Mouse (Mus musculus) lung, embryonic 14.5 days (tissue): Measurements from ENCODE around the gene Ap1m1. TPM values are rescaled to one million over a fixed set of nuclear protein-coding genes. Genes with fewer than 3 reads are reported as not detected.

Experiments used
- ATAC-seq: fragments of 200-750 bp; cut with Nextera tagmentation; 2 replicates; pipeline ENCODE4 v1.8.0; 2017; ENCODE audit warnings: mild to moderate bottlenecking, moderate TSS enrichment, moderate library complexity; ENCODE audit not compliant: insufficient read depth
- DNase-seq: peaks from one replicate; pipeline ENCODE4 v3.0.0-alpha.2; 2015
- H3K27ac ChIP-seq: fragments of 300-500 bp; sonication (generic); 2 replicates; pipeline ENCODE4 v1.5.1; 2014; ENCODE audit warnings: low read depth, mild to moderate bottlenecking, moderate library complexity
- H3K27me3 ChIP-seq: fragments of 300-500 bp; sonication (generic); 2 replicates; pipeline ENCODE4 v1.6.1; 2014; ENCODE audit warnings: low read length, control low read depth; ENCODE audit not compliant: insufficient read depth
- H3K36me3 ChIP-seq: fragments of 300-500 bp; sonication (generic); 2 replicates; pipeline ENCODE4 v1.6.1; 2014; ENCODE audit warnings: control low read depth; ENCODE audit not compliant: insufficient read depth
- H3K4me1 ChIP-seq: fragments of 300-500 bp; sonication (generic); 2 replicates; pipeline ENCODE4 v1.6.1; 2014; ENCODE audit warnings: antibody characterized with exemption, control low read depth; ENCODE audit not compliant: insufficient read depth
- H3K4me2 ChIP-seq: fragments of 300-500 bp; sonication (generic); 2 replicates; pipeline ENCODE4 v1.6.1; 2014; ENCODE audit warnings: mild to moderate bottlenecking
- H3K4me3 ChIP-seq: fragments of 300-500 bp; sonication (generic); 2 replicates; pipeline ENCODE4 v1.5.1; 2014; ENCODE audit warnings: low read depth, low read length
- H3K9ac ChIP-seq: fragments of 300-500 bp; sonication (generic); 2 replicates; pipeline ENCODE4 v1.6.1; 2014
- H3K9me3 ChIP-seq: fragments of 300-500 bp; sonication (generic); 2 replicates; pipeline ENCODE4 v1.6.1; 2016; ENCODE audit warnings: low read depth, low read length, control low read depth
- CTCF ChIP-seq: IDR thresholded peaks from 2 replicates; pipeline ENCODE4 v1.5.1; 2016; ENCODE audit warnings: antibody characterized with exemption, low read depth
- WGBS: fragments of 180-500 bp; shearing (Covaris S2); extraction: QIAGEN DNeasy Blood & Tissue Kit; methylation state at CpG from one replicate; pipeline ENCODE4 v1.1.7; 2014; 5-methylcytosine and 5-hydroxymethylcytosine counted together
- polyA plus RNA-seq: library from polyadenylated mRNA; unstranded; fragments of >200 nt; fragmentation: Nextera tagmentation; extraction: Ambion mirVana; gene quantifications from 2 replicates; pipeline ENCODE4 v1.2.1, GENCODE M21; 2014

Ap1m1 gene
- polyA plus RNA-seq, 1 experiment from 2014 or later, result 104 TPM

DNA sequence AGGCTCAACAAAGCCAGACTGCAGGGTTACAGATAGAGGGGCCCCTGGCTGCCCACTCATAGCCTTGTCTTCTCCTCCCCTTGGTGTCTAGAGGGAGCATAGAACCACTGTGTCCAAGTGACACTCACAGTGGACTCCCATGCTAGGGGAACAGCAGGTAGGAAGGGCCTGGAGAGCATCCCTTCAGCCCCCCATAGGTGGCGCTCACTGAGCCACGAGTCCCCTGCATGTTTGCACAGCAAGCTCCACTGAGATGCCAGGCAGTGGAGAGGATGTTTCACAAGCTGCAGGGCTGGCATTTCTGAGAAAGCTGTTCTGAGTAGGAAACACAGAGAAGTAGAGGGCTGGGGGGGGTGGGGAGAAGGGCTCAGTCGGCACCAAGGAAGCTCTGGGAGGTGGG, 32.5 kb downstream of the Ap1m1 start:
- 22% methylated on average over 3 of the region's 3 CpGs for WGBS
- peak; percentile 76 for TF ChIP-seq CTCF
- no peak for ATAC-seq
- peak; percentile 80 for DNase-seq
- Histone ChIP-seq H3K27ac (no peak overlapping the region), H3K4me3 (no peak overlapping the region), H3K9ac (no peak overlapping the region), H3K4me2 (no peak overlapping the region), H3K36me3 (no peaks in the 10 kb centered on the region), H3K27me3 (no peaks in the 10 kb centered on the region), H3K4me1 (no peaks in the 10 kb centered on the region), H3K9me3 (no peaks in the 10 kb centered on the region)

DNA sequence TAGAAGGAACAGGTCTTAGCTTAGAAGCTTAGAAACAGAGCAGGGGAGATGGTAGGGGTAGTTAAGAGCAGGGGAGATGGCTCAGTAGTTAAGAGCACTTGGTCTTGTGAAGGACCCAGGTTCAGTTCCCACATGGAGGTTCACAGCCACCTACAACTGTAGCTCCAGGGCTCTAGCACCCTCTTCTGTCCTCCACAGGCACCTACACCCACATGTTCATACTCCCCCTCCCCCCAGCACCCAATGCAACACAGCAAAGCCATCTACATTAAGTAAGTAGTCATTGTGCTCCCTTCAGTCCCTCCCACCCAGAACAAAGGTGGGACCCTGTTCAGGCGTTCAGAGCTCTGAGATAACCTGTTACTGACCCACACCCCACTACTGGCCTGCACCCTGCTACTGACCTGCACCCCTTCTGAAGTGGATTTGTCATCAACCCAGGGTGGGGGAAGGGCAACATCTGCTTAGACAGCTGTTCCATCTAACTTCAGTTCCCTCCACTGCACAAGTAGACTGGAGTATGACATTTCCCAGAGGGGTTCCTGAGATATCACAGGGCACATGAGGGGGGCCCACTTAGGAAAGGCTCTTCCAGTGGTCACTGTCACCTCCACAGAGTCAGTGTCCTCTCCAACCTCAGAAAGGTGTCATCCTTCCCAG, 33.4 kb downstream of the Ap1m1 start:
- no peak for DNase-seq
- no peak overlapping the region for H3K4me3 ChIP-seq

DNA sequence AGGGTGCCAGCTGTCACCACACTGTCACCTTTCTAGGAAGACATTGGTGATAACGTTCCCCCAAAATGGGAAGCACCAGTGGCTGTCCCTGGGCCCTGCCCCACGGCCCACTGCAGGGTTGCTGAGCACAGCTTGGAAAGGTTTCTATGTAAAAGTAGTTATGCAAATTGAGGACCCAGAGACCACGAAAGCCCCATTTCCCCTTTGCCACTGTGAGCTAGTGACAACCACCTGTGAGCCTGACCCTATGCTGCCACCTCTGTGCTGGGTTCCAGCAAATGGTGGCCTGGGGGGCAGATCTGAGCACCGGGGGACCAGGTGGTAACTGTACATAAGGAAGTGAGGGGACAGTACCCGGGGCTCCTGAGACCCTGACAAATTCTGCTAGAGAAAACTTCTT, 34.0 kb downstream of the Ap1m1 start:
- H3K36me3 ChIP-seq, result no peaks in the 10 kb centered on the region
- H3K27ac ChIP-seq, result no peak overlapping the region
- H3K9ac ChIP-seq, result no peak overlapping the region
- no peaks in the 10 kb centered on the region for H3K9me3 ChIP-seq
- DNase-seq (no peak), ATAC-seq (no peak)
- H3K4me3 ChIP-seq, result no peak overlapping the region
- WGBS, result 67% methylated on average over 5 of the region's 5 CpGs
- no peaks in the 10 kb centered on the region for H3K4me1 ChIP-seq
- H3K4me2 ChIP-seq, result no peak overlapping the region
- no peaks in the 10 kb centered on the region for H3K27me3 ChIP-seq
- no peak for TF ChIP-seq CTCF

More for the DNA sequence above, 33.4 kb downstream of the Ap1m1 start:
- Histone ChIP-seq H3K27me3 (no peaks in the 10 kb centered on the region), H3K9me3 (no peaks in the 10 kb centered on the region), H3K36me3 (no peaks in the 10 kb centered on the region), H3K4me2 (no peak overlapping the region), H3K27ac (no peak overlapping the region), H3K4me1 (no peaks in the 10 kb centered on the region), H3K9ac (no peak overlapping the region)
- WGBS, result 70% methylated on average over 1 of the region's 1 CpGs
- ATAC-seq, result no peak
- no peak for TF ChIP-seq CTCF

DNA sequence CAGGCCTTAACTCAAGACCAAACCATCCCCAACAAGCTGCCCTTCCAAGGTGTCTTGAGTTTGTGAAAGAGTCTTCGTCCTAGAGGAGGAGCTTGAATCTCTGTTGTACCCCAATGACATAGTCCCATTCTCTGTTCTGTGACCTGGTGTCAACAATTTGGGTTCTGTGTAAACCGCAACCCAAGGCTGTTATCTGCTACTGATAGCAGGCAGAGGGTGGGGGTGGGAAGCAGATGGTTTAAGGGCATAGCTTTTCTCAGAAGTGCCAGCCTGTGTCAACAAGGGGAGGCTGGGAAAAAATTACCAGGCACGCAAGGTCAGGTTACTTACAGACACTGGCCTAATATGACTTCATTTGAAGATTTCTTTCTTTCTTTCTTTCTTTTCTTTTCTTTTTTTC, 37.4 kb downstream of the Ap1m1 start:
- DNase-seq (no peak), ATAC-seq (no peak)
- Histone ChIP-seq H3K9me3 (no peaks in the 10 kb centered on the region), H3K27me3 (no peaks in the 10 kb centered on the region), H3K9ac (no peak overlapping the region), H3K36me3 (no peaks in the 10 kb centered on the region), H3K27ac (no peak overlapping the region), H3K4me3 (no peak overlapping the region), H3K4me1 (no peaks in the 10 kb centered on the region), H3K4me2 (no peak overlapping the region)
- WGBS, result 31% methylated on average over 3 of the region's 3 CpGs
- no peak for TF ChIP-seq CTCF

DNA sequence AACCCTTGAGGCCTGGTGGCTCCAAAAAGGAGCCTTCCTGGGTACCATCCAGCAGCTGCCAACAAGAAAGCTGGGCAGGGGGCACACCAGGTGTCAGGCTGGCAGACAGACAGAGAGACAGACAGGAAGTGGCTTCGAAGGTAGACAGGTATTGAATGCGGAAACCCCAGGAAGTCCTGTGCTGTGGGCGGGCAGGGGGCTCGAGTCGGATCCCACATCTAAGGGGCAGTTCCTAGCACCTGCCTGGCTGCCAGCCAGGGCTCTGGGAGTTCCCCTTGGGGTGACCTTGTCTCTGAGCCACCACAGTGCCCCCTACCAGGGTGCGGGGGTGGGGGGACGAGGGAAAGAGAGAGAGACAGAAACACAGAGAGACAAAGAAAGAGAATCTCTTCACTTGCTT, 39.3 kb downstream of the Ap1m1 start:
- TF ChIP-seq CTCF, result no peak
- Histone ChIP-seq H3K4me2 (no peak overlapping the region), H3K27ac (no peak overlapping the region), H3K27me3 (no peaks in the 10 kb centered on the region), H3K36me3 (no peaks in the 10 kb centered on the region), H3K9ac (no peak overlapping the region), H3K9me3 (no peaks in the 10 kb centered on the region), H3K4me3 (no peak overlapping the region), H3K4me1 (no peaks in the 10 kb centered on the region)
- WGBS, result 79% methylated on average over 7 of the region's 7 CpGs
- DNase-seq (no peak), ATAC-seq (no peak)

DNA sequence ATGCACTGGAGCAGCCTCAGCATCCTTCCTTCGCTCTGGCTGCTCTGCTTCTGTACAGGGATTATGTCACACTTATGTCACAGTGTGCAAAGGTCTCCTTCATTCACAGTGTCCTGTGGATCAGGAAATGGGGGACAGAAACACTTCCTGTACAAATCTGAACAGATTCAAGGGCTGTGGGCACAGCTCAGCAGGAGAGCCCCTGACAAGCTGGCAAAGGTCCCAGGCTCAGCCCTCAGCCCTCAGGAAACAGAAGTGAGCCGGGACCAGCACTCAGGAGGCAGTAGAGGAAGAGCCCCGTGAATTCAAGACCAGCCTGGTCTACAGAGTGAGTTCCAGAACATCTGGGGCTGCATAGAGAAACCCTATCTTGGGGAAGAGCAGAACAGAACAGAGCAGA, 41.8 kb downstream of the Ap1m1 start:
- no peaks in the 10 kb centered on the region for H3K36me3 ChIP-seq
- H3K9ac ChIP-seq, result no peak overlapping the region
- ATAC-seq (peak; percentile 78), DNase-seq (peak; percentile 69)
- H3K9me3 ChIP-seq, result no peaks in the 10 kb centered on the region
- H3K27me3 ChIP-seq, result no peaks in the 10 kb centered on the region
- no peak for TF ChIP-seq CTCF
- WGBS, result 29% methylated on average over 3 of the region's 3 CpGs
- no peak overlapping the region for H3K4me2 ChIP-seq
- no peak overlapping the region for H3K4me3 ChIP-seq
- H3K4me1 ChIP-seq, result no peaks in the 10 kb centered on the region
- H3K27ac ChIP-seq, result no peak overlapping the region

DNA sequence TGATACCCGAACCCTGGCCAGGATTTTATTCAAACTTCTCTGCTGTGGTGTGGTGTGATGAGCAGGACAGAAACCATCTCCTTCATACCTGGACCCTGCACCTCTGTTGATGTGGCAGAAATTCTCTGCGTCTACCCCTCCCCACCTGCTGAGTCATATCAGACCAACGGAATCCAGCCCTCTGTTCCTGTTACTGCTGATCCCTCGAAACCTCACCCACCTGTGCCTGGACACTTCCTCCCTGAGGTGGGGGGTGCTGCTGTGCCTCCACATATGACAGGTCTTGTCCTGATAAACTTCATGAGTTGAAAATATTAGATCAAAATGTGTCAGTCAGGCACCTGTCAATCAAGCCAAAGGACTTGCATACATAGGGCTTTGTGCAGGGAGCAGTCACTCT, 45.5 kb downstream of the Ap1m1 start:
- no peak for TF ChIP-seq CTCF
- DNase-seq, result no peak

DNA sequence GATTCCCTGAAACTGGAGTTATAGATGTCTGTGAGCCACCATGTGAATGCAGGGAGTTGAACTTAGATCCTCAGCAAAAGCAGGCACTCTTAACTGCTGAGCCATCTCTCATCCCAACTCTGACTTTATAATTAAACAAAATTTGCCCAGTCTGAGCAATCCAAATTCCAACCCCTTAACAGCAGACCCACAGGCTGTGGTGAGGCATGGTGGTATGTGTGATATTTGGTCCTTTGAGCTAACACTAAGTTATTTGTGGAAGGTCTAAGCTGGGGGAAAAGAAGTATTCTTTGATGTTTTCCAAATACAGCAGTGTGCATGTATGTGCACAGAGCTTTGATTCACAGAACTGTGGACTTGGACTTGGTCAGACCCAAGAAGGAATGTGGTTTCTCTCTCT, 49.2 kb downstream of the Ap1m1 start:
- no peak for TF ChIP-seq CTCF
- no peak for ATAC-seq
- Histone ChIP-seq H3K9ac (no peak overlapping the region), H3K4me2 (no peak overlapping the region), H3K9me3 (no peaks in the 10 kb centered on the region), H3K27ac (no peak overlapping the region), H3K27me3 (no peaks in the 10 kb centered on the region), H3K36me3 (no peaks in the 10 kb centered on the region), H3K4me1 (no peaks in the 10 kb centered on the region), H3K4me3 (no peak overlapping the region)
- DNase-seq, result no peak

More for the DNA sequence above, 45.5 kb downstream of the Ap1m1 start:
- no peak overlapping the region for H3K27ac ChIP-seq
- H3K27me3 ChIP-seq, result no peaks in the 10 kb centered on the region
- no peak overlapping the region for H3K9ac ChIP-seq
- H3K36me3 ChIP-seq, result no peaks in the 10 kb centered on the region
- no peaks in the 10 kb centered on the region for H3K9me3 ChIP-seq
- no peak overlapping the region for H3K4me3 ChIP-seq
- WGBS, result 61% methylated on average over 4 of the region's 4 CpGs
- no peaks in the 10 kb centered on the region for H3K4me1 ChIP-seq
- no peak overlapping the region for H3K4me2 ChIP-seq
- ATAC-seq, result no peak
